Mouse (Mus musculus) embryonic fibroblast, embryonic 13.5 days (primary cell): ENCODE data around the gene Usp43.

Experiments
- CTCF ChIP-seq: IDR thresholded peaks from 2 replicates; pipeline ENCODE4 v1.5.1; 2011; ENCODE audit warnings: mild to moderate bottlenecking, control low read depth, low read length, moderate library complexity, borderline replicate concordance; ENCODE audit not compliant: insufficient read depth
- POLR2A ChIP-seq: IDR thresholded peaks from 2 replicates; pipeline ENCODE4 v1.6.1; 2011; ENCODE audit warnings: low read depth, mild to moderate bottlenecking, control low read depth, low read length, moderate library complexity

- TF ChIP-seq CTCF (no peak), POLR2A (no peak)
Observed at GRCm38 (mm10) chr11:67839810-67840209, 82.1 kb downstream of the Usp43 start.
